Mouse (Mus musculus): ENCODE results near the gene Il1f9. TPM values are rescaled to one million over a fixed set of nuclear protein-coding genes. Genes with fewer than 3 reads are reported as not detected.
A peak's percentile ranks its signal among the peaks of the same experiment; 100 is the strongest.
"Not testable (repeated sequence)": the region's sequence is repeated elsewhere in the genome, so short reads cannot be mapped to it uniquely, and the experiment has no call there.

Gene Il1f9
- polyA plus RNA-seq (2011; ENCODE audit: insufficient read length, low read depth, missing spikeins): not detected in 2 replicates

GRCm38 (mm10) chr2:24186176-24186575, at the start of gene Il1f9:
TSS of gene Il1f9 (plus strand) at chr2:24186476.
- H3K4me3 ChIP-seq (ENCODE audit: insufficient read depth, low read length): no peak within 1 kb of the TSS
- no peaks in the 10 kb centered on the region for H3K4me1 ChIP-seq (ENCODE audit: control insufficient read depth, insufficient read depth, low read length)
- TF ChIP-seq POLR2A (IDR thresholded peaks at IDR 0.05; ENCODE audit: low read depth, low read length) (no peak), CTCF (IDR thresholded peaks at IDR 0.05; ENCODE audit: borderline replicate concordance, insufficient read depth, low read length) (no peak)
- H3K27ac ChIP-seq (ENCODE audit: insufficient read depth, low read length): no peak within 1 kb of the TSS

- Histone ChIP-seq H3K27ac (ENCODE audit: insufficient read depth, low read length) (no peak within 1 kb of the TSS), H3K4me3 (ENCODE audit: insufficient read depth, low read length) (no peak within 1 kb of the TSS), H3K4me1 (ENCODE audit: control insufficient read depth, insufficient read depth, low read length) (no peaks in the 10 kb centered on the region)
- TF ChIP-seq CTCF (IDR thresholded peaks at IDR 0.05; ENCODE audit: borderline replicate concordance, insufficient read depth, low read length) (no peak), POLR2A (IDR thresholded peaks at IDR 0.05; ENCODE audit: low read depth, low read length) (no peak)
These were observed 33.4 kb upstream of the Il1f9 start, which contains the start of gene Il1f8 for GRCm38 (mm10) chr2:24152861-24153260. TSS of gene Il1f8 (plus strand) at chr2:24153161.

DNA sequence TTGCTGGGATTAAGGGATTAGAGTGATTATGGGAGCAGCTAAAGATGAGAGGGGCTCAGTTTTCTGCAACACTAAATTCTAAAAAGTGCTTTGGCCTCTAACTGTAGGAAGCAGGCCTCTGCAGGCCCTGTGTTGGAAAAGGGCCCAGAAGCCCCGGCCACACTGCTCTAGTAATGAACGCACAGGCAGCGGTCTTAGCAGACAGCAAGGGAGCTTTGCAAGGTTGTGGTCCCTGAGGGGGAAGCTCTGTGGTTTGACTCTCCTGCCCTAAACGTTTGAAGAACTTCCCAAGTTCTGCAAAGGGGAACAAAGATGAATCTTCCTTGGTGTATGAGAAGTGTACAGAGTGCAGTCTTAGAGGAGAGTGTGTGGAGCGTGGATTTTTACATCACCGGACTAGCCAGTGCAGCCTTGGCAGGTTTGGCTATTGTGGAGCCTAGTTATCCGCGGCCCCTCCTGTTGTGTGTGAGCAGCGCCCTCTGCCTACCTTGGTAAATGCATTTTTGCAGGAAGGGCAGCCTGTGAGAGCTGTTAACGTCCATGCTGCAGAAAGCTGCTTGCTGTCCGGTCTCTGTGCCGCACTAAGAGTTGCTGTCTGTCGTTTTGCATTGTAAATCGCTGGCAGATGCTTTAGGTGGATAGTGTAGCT, 4.5 kb upstream of the Il1f9 start:
- H3K27ac ChIP-seq (ENCODE audit: insufficient read depth, low read length); H3K4me3 ChIP-seq (ENCODE audit: insufficient read depth, low read length); H3K4me1 ChIP-seq (ENCODE audit: control insufficient read depth, insufficient read depth, low read length): not testable (repeated sequence)
- 0 out of 2 replicates have a peak, but pooled peaks have one; percentile 11 for TF ChIP-seq CTCF (IDR thresholded peaks at IDR 0.05; ENCODE audit: borderline replicate concordance, insufficient read depth, low read length)

- not testable (repeated sequence) for H3K4me1 ChIP-seq (ENCODE audit: control insufficient read depth, insufficient read depth, low read length); H3K4me3 ChIP-seq (ENCODE audit: insufficient read depth, low read length); H3K27ac ChIP-seq (ENCODE audit: insufficient read depth, low read length)
These were observed 3.7 kb upstream of the Il1f9 start for GRCm38 (mm10) chr2:24182423-24183147.

GRCm38 (mm10) chr2:24184092-24184491, 2.2 kb upstream of the Il1f9 start:
- H3K4me3 ChIP-seq (ENCODE audit: insufficient read depth, low read length); H3K4me1 ChIP-seq (ENCODE audit: control insufficient read depth, insufficient read depth, low read length); H3K27ac ChIP-seq (ENCODE audit: insufficient read depth, low read length): not testable (repeated sequence)

- no peak overlapping the region for H3K4me3 ChIP-seq (ENCODE audit: insufficient read depth, low read length)
- no peaks in the 10 kb centered on the region for H3K4me1 ChIP-seq (ENCODE audit: control insufficient read depth, insufficient read depth, low read length)
- no peak overlapping the region for H3K27ac ChIP-seq (ENCODE audit: insufficient read depth, low read length)
- no peak for TF ChIP-seq CTCF (IDR thresholded peaks at IDR 0.05; ENCODE audit: borderline replicate concordance, insufficient read depth, low read length)
- TF ChIP-seq POLR2A (IDR thresholded peaks at IDR 0.05; ENCODE audit: low read depth, low read length): no peak
These were observed 1.3 kb downstream of the Il1f9 start for GRCm38 (mm10) chr2:24187585-24187984.

GRCm38 (mm10) chr2:24188189-24188588, 1.9 kb downstream of the Il1f9 start:
- TF ChIP-seq POLR2A (IDR thresholded peaks at IDR 0.05; ENCODE audit: low read depth, low read length): no peak
- no peak for TF ChIP-seq CTCF (IDR thresholded peaks at IDR 0.05; ENCODE audit: borderline replicate concordance, insufficient read depth, low read length)
- Histone ChIP-seq H3K27ac (ENCODE audit: insufficient read depth, low read length) (no peak overlapping the region), H3K4me3 (ENCODE audit: insufficient read depth, low read length) (no peak overlapping the region), H3K4me1 (ENCODE audit: control insufficient read depth, insufficient read depth, low read length) (no peaks in the 10 kb centered on the region)

- Histone ChIP-seq H3K27ac (ENCODE audit: insufficient read depth, low read length) (no peak within 1 kb of the TSS), H3K4me1 (ENCODE audit: control insufficient read depth, insufficient read depth, low read length) (no peaks in the 10 kb centered on the region), H3K4me3 (ENCODE audit: insufficient read depth, low read length) (no peak within 1 kb of the TSS)
- TF ChIP-seq CTCF (IDR thresholded peaks at IDR 0.05; ENCODE audit: borderline replicate concordance, insufficient read depth, low read length) (no peak), POLR2A (IDR thresholded peaks at IDR 0.05; ENCODE audit: low read depth, low read length) (no peak)
These were observed 28.8 kb downstream of the Il1f9 start, which contains the start of gene Il1f6 for GRCm38 (mm10) chr2:24215118-24215517. TSS of gene Il1f6 (plus strand) at chr2:24215418.

GRCm38 (mm10) chr2:24227191-24227590, 40.9 kb downstream of the Il1f9 start:
- Histone ChIP-seq H3K4me1 (ENCODE audit: control insufficient read depth, insufficient read depth, low read length) (no peaks in the 10 kb centered on the region), H3K27ac (ENCODE audit: insufficient read depth, low read length) (no peak overlapping the region), H3K4me3 (ENCODE audit: insufficient read depth, low read length) (no peak overlapping the region)
- TF ChIP-seq POLR2A (IDR thresholded peaks at IDR 0.05; ENCODE audit: low read depth, low read length) (no peak), CTCF (IDR thresholded peaks at IDR 0.05; ENCODE audit: borderline replicate concordance, insufficient read depth, low read length) (no peak)

Other genes with a start within 250 kb of the Il1f9 start
- gene Hnmt, start 137.1 kb upstream of the Il1f9 start, polyA plus RNA-seq (2011; ENCODE audit: insufficient read length, low read depth, missing spikeins): 0.54 and 0.60 TPM in 2 replicates
- gene Tbpl2, start 89.9 kb upstream of the Il1f9 start, polyA plus RNA-seq (2011; ENCODE audit: insufficient read length, low read depth, missing spikeins): not detected in 2 replicates
- not detected in 2 replicates for gene Il1f8, start 33.3 kb upstream of the Il1f9 start, polyA plus RNA-seq (2011; ENCODE audit: insufficient read length, low read depth, missing spikeins)
- gene Il1f6, start 28.9 kb downstream of the Il1f9 start, polyA plus RNA-seq (2011; ENCODE audit: insufficient read length, low read depth, missing spikeins): not detected in 2 replicates
- gene Il1f5, start 90.5 kb downstream of the Il1f9 start, polyA plus RNA-seq (2011; ENCODE audit: insufficient read length, low read depth, missing spikeins): not detected in 2 replicates
- gene Il1f10, start 104.7 kb downstream of the Il1f9 start, polyA plus RNA-seq (2011; ENCODE audit: insufficient read length, low read depth, missing spikeins): not detected in 2 replicates
- gene Il1rn, start 150.4 kb downstream of the Il1f9 start, polyA plus RNA-seq (2011; ENCODE audit: insufficient read length, low read depth, missing spikeins): 111 and 212 TPM in 2 replicates
- gene Psd4, start 181.1 kb downstream of the Il1f9 start, polyA plus RNA-seq (2011; ENCODE audit: insufficient read length, low read depth, missing spikeins): 2.0 and 7.6 TPM in 2 replicates

Measured in embryonic fibroblast, embryonic 13.5 days (primary cell).